Mouse (Mus musculus) megakaryocyte, embryonic 14.5 days (primary cell): Measurements from ENCODE around the gene Smyd3. TPM values are rescaled to one million over a fixed set of nuclear protein-coding genes. Genes with fewer than 3 reads are reported as not detected.

Experiments used
- H3K27me3 ChIP-seq: replicated peaks from 2 replicates; pipeline ENCODE3; 2012; ENCODE audit warnings: inconsistent platforms
- H3K36me3 ChIP-seq: replicated peaks from 2 replicates; pipeline ENCODE3; 2012; ENCODE audit warnings: low read length, inconsistent platforms, mixed read lengths
- H3K4me1 ChIP-seq: 2 replicates; pipeline ENCODE4 v1.6.1; 2012; ENCODE audit warnings: inconsistent platforms
- H3K4me3 ChIP-seq: replicated peaks from 2 replicates; pipeline ENCODE3; 2012; ENCODE audit warnings: moderate library complexity, mild to moderate bottlenecking, inconsistent platforms
- H3K9me3 ChIP-seq: 2 replicates; pipeline ENCODE4 v1.6.1; 2012; ENCODE audit warnings: inconsistent platforms
- FLI1 ChIP-seq: IDR thresholded peaks from 2 replicates; pipeline ENCODE4 v1.6.1; 2012; ENCODE audit warnings: low read length, inconsistent platforms, mixed read lengths
- GATA1 ChIP-seq: IDR thresholded peaks from 3 replicates; pipeline ENCODE4 v1.6.1; 2012; ENCODE audit warnings: mixed read lengths, low read length, inconsistent platforms, borderline replicate concordance
- polyA plus RNA-seq: library from polyadenylated mRNA; stranded (reverse); fragments of >175 nt; gene quantifications from 2 replicates; pipeline ENCODE4 v1.2.3, GENCODE M21; 2012; ENCODE audit warnings: low replicate concordance; ENCODE audit not compliant: insufficient read depth

The Smyd3 gene
- polyA plus RNA-seq, 1 experiment, result 2.4 TPM

- H3K27me3 ChIP-seq, result no peaks in the 10 kb centered on the region
- H3K4me3 ChIP-seq, result no peak overlapping the region
- H3K9me3 ChIP-seq, result no peaks in the 10 kb centered on the region
- TF ChIP-seq GATA1 (no peak), FLI1 (no peak)
- H3K36me3 ChIP-seq, result peaks cover 83% of the 10 kb centered on the region
- H3K4me1 ChIP-seq, result peaks cover 45% of the 10 kb centered on the region
These were observed 21.2 kb upstream of the Smyd3 start for GRCm38 (mm10) chr1:179539054-179539453.

GRCm38 (mm10) chr1:179519901-179520300 is 2.1 kb upstream of the Smyd3 start:
- Histone ChIP-seq H3K4me3 (no peak overlapping the region), H3K9me3 (peaks cover 5% of the 10 kb centered on the region), H3K27me3 (no peaks in the 10 kb centered on the region), H3K4me1 (peaks cover 15% of the 10 kb centered on the region), H3K36me3 (no peaks in the 10 kb centered on the region)
- no peak for TF ChIP-seq GATA1
- TF ChIP-seq FLI1, result no peak

GRCm38 (mm10) chr1:179516941-179517712 is 714 bp downstream of the Smyd3 start:
- peak overlapping the region; percentile 93 for H3K4me3 ChIP-seq
- H3K9me3 ChIP-seq, result no peaks in the 10 kb centered on the region
- peaks cover 32% of the 10 kb centered on the region for H3K4me1 ChIP-seq
- no peak for TF ChIP-seq GATA1
- TF ChIP-seq FLI1, result no peak
- H3K36me3 ChIP-seq, result no peaks in the 10 kb centered on the region
- H3K27me3 ChIP-seq, result no peaks in the 10 kb centered on the region

- H3K9me3 ChIP-seq, result no peaks in the 10 kb centered on the region
- H3K36me3 ChIP-seq, result peaks cover 15% of the 10 kb centered on the region
- H3K4me3 ChIP-seq, result no peak overlapping the region
- TF ChIP-seq FLI1 (no peak), GATA1 (no peak)
- H3K27me3 ChIP-seq, result no peaks in the 10 kb centered on the region
- H3K4me1 ChIP-seq, result peaks cover 54% of the 10 kb centered on the region
These were observed 5.9 kb downstream of the Smyd3 start for GRCm38 (mm10) chr1:179511895-179512294.

- no peaks in the 10 kb centered on the region for H3K9me3 ChIP-seq
- no peak for TF ChIP-seq GATA1
- TF ChIP-seq FLI1, result no peak
- peaks cover 45% of the 10 kb centered on the region for H3K4me1 ChIP-seq
These were observed 7.1 kb downstream of the Smyd3 start for GRCm38 (mm10) chr1:179510546-179511340.

GRCm38 (mm10) chr1:179506530-179507315 is 11.1 kb downstream of the Smyd3 start:
- Histone ChIP-seq H3K9me3 (no peaks in the 10 kb centered on the region), H3K4me3 (no peak overlapping the region), H3K4me1 (peaks cover 23% of the 10 kb centered on the region), H3K27me3 (no peaks in the 10 kb centered on the region), H3K36me3 (peaks cover 15% of the 10 kb centered on the region)
- TF ChIP-seq GATA1, result no peak
- TF ChIP-seq FLI1, result no peak

More at GRCm38 (mm10) chr1:179510546-179511340, 7.1 kb downstream of the Smyd3 start:
- H3K27me3 ChIP-seq, result no peaks in the 10 kb centered on the region
- H3K4me3 ChIP-seq, result no peak overlapping the region
- H3K36me3 ChIP-seq, result peaks cover 15% of the 10 kb centered on the region

- peaks cover 6% of the 10 kb centered on the region for H3K36me3 ChIP-seq
- H3K4me3 ChIP-seq, result peak overlapping the region; percentile 53
- H3K27me3 ChIP-seq, result no peaks in the 10 kb centered on the region
- H3K9me3 ChIP-seq, result no peaks in the 10 kb centered on the region
- peaks cover 9% of the 10 kb centered on the region; the same call in 1 of the 2 replicates for H3K4me1 ChIP-seq
- TF ChIP-seq GATA1, result no peak
- TF ChIP-seq FLI1, result no peak
These were observed 15.3 kb downstream of the Smyd3 start for GRCm38 (mm10) chr1:179502565-179502964.

- Histone ChIP-seq H3K4me1 (peaks cover 6% of the 10 kb centered on the region), H3K36me3 (peaks cover 6% of the 10 kb centered on the region), H3K27me3 (no peaks in the 10 kb centered on the region), H3K9me3 (no peaks in the 10 kb centered on the region), H3K4me3 (no peak overlapping the region)
- TF ChIP-seq GATA1, result no peak
- no peak for TF ChIP-seq FLI1
These were observed 18.6 kb downstream of the Smyd3 start for GRCm38 (mm10) chr1:179499257-179499656.

- H3K9me3 ChIP-seq, result peaks cover 5% of the 10 kb centered on the region
- H3K4me1 ChIP-seq, result peaks cover 37% of the 10 kb centered on the region
- TF ChIP-seq FLI1 (no peak), GATA1 (no peak)
- peaks cover 3% of the 10 kb centered on the region for H3K27me3 ChIP-seq
- no peak overlapping the region for H3K4me3 ChIP-seq
- H3K36me3 ChIP-seq, result peaks cover 8% of the 10 kb centered on the region
These were observed 24.9 kb downstream of the Smyd3 start for GRCm38 (mm10) chr1:179492908-179493307.
